Mouse (Mus musculus) left cerebral cortex, postnatal 4 days (tissue): ENCODE data around the gene Runx1. TPM values are rescaled to one million over a fixed set of nuclear protein-coding genes. Genes with fewer than 3 reads are reported as not detected.

Experiments used
- DNase-seq: peaks from one replicate; pipeline ENCODE4 v3.0.0-alpha.2; 2022
- intact Hi-C: fragments of 180-260 bp; cut with DNase I; formaldehyde crosslinking; loops from one replicate; pipeline ENCODE4 v1.15.1; 2025
- total RNA-seq, 2 experiments: library from RNA; stranded (reverse); gene quantifications; 2 replicates each; pipeline ENCODE4 v1.2.3; 2021

Runx1 gene
- total RNA-seq, 2 experiments from 2014 or later, result 1.2 to 1.8 TPM

DNA sequence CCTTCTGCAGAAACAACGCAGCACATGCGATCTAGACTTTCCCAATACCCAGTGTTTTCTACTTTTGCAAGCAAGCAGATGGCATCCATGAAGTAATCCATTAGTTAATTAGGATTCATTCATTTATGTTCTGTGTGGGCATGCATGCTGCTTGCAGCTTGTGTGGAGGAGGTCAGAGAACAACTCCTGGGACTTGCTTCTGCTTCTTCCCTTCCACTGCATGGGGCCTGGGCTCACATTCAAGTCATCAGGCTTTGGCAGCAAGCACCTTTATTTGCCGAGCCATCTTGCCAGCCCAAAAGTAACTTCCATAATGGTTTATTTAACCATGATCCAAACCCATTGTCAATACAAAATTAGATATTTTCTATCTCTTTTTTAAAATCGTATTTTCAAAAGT, 118.2 kb downstream of the Runx1 start:
- DNase-seq, result no peak
- intact Hi-C loops, result loop anchor here (10.0 kb wide), 1 partner anchor 117 kb away; the partner anchor contains the start of gene Runx1

GRCm38 (mm10) chr16:92707146-92707545, 118.8 kb downstream of the Runx1 start:
- intact Hi-C loops, result loop anchor here (10.0 kb wide), 1 partner anchor 118 kb away; the partner anchor contains the start of gene Runx1
- no peak for DNase-seq

GRCm38 (mm10) chr16:92705564-92706458, 120.1 kb downstream of the Runx1 start:
- DNase-seq, result no peak
- intact Hi-C loops, result loop anchor here (10.0 kb wide), 1 partner anchor 119 kb away; the partner anchor contains the start of gene Runx1

DNA sequence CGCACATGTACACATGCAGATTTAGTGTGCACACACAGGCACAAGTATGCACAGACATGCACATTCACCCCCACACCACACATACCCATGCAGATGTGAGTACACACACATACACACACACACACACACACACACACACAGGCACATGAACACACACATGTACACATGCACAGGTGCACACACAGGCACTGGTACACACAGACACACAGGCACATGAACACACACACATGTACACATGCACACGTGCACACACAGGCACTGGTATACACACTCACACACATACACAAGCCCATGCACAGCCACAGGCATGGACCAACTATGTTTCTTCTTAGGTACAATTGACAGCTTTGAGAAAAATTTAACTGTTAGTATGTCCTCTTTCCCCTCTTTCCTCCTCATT, 122.1 kb downstream of the Runx1 start:
- no peak for DNase-seq
- intact Hi-C loops, result loop anchor here (10.0 kb wide), 1 partner anchor 121 kb away; the partner anchor contains the start of gene Runx1

DNA sequence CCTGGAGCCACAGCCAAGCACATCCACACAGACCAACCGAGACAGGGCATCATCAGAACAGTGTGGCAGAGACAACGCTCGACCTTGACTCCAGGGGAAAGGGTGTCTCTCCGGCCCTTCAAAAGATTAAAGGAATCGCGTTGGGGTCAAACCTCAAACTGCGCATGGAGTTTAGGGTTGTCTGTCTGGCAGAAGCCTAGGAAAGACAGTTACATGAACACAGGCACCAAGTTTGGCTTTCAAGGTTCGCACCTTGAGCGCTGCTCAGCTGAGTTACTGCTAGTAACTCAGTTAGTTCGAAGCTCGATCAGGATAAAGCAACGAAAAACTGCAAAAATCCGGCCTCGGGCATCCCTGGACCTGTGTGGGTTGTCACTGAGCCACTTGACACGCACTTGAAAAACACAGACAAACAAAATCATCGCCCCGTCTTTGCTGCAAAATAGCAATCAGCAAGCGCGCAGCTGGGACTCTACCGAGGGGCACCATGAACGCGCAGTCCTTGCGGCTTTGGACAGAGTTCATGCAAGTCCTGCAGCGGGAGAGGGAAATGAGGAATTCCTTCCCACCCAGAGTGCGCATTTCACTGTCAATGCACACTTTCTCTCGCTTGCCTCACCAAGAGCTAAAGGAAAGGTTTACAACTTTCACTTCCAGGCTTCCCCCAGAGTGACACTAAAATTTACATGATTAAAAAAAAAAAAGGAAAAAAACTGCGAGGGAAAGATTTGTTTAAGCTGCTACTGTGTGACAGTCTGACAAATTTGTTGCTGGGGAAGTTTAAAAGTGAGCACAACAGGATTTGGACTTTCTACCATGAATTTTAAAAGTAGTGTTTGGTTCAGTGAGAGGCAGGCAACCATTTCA, 126.2 kb downstream of the Runx1 start:
- DNase-seq, result no peak
- intact Hi-C loops, result loop anchor here (5.0 to 10.0 kb wide), 2 partner anchors 125 to 593 kb away; partner anchors contain the start of gene Runx1

GRCm38 (mm10) chr16:92698612-92698998, 127.3 kb downstream of the Runx1 start:
- DNase-seq, result peak; percentile 89
- intact Hi-C loops, result loop anchor here (1.0 to 5.0 kb wide), 2 partner anchors 594 to 756 kb away; no protein-coding TSS in a partner anchor

- intact Hi-C loops, result loop anchor here (1.0 to 5.0 kb wide), 2 partner anchors 594 to 756 kb away; no protein-coding TSS in a partner anchor
- DNase-seq, result peak; percentile 27
These were observed 128.0 kb downstream of the Runx1 start for GRCm38 (mm10) chr16:92697737-92698611.

- DNase-seq, result peak; percentile 53
- intact Hi-C loops, result loop anchor here (5.0 kb wide), 1 partner anchor 595 kb away; no protein-coding TSS in a partner anchor
These were observed 128.7 kb downstream of the Runx1 start for GRCm38 (mm10) chr16:92697227-92697736.

- intact Hi-C loops, result loop anchor here (5.0 kb wide), 1 partner anchor 596 kb away; no protein-coding TSS in a partner anchor
- DNase-seq, result no peak
These were observed 129.4 kb downstream of the Runx1 start for GRCm38 (mm10) chr16:92696411-92697015.

GRCm38 (mm10) chr16:92695981-92696380, 130.0 kb downstream of the Runx1 start:
- intact Hi-C loops, result loop anchor here (5.0 kb wide), 1 partner anchor 596 kb away; no protein-coding TSS in a partner anchor
- no peak for DNase-seq

- intact Hi-C loops, result loop anchor here (5.0 kb wide), 1 partner anchor 597 kb away; no protein-coding TSS in a partner anchor
- DNase-seq, result no peak
These were observed 130.6 kb downstream of the Runx1 start for GRCm38 (mm10) chr16:92695200-92695921.

GRCm38 (mm10) chr16:92694496-92695106, 131.3 kb downstream of the Runx1 start:
- no peak for DNase-seq
- intact Hi-C loops, result loop anchor here (5.0 kb wide), 2 partner anchors 127 to 598 kb away; no protein-coding TSS in a partner anchor

GRCm38 (mm10) chr16:92690759-92691158, 135.2 kb downstream of the Runx1 start:
- intact Hi-C loops, result loop anchor here (5.0 kb wide), 1 partner anchor 123 kb away; no protein-coding TSS in a partner anchor
- DNase-seq, result no peak

DNA sequence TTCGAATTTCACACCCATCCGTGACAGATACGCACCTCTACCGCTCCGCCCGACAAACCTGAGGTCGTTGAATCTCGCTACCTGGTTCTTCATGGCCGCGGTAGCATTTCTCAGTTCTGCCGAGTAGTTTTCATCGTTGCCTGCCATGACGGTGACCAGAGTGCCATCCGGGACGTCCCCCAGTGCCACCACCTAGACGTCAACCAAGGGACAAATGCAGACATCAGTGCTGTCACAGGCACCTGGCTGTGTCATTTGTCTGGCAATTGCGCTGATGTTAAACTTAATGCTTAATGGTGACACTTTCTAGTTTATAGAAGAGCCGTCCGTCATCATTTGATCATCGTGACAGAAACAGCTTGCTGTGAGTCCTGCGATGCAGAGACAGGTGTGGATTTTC, 137.0 kb downstream of the Runx1 start:
- intact Hi-C loops, result no loop called here
- DNase-seq, result no peak

DNA sequence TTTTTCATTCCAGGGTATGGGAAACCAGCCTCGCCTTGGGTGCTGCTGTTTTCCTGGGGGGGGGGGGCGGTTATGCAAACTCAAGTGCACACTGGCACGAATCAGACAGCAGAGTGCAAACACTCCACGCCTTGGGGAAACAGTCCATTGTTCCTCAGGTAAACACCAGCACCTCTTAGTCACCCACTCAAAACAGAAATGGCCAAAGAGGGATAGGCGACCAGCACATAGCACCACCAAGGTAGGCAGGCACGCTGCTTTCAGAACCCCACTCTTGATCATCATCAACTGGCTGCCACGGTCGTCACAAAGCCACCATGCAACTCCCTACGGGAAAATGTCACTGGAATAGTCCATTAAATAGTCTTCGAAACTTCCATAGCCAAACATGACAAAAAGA, 139.0 kb downstream of the Runx1 start:
- no peak for DNase-seq
- intact Hi-C loops, result no loop called here

DNA sequence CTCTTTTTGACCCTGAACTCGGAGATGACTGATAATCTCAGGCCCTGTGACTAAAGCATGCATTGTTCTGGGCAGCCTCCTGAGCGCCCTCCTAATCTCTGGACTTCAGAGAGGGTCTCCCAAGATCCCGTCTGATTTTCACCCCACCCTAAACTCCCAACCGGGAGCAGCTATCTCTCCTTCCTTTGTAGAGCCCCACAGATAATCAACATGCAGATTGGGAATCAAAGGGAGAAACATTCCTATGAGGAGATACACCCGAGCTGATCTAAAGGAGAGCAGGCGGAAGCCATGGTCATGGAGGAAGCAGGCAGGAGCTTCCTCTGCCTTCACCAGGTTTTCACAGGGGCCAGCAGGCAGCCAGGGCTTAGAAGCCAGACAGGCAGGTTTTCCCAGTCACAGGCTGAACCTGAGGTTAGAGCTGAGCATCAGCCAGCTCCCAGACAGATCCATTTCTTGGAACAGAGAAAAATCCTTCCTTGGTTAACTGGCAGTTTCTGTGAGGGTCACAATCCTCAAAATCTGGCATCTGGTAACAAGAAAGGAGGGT, 140.1 kb downstream of the Runx1 start:
- intact Hi-C loops, result no loop called here
- no peak for DNase-seq

DNA sequence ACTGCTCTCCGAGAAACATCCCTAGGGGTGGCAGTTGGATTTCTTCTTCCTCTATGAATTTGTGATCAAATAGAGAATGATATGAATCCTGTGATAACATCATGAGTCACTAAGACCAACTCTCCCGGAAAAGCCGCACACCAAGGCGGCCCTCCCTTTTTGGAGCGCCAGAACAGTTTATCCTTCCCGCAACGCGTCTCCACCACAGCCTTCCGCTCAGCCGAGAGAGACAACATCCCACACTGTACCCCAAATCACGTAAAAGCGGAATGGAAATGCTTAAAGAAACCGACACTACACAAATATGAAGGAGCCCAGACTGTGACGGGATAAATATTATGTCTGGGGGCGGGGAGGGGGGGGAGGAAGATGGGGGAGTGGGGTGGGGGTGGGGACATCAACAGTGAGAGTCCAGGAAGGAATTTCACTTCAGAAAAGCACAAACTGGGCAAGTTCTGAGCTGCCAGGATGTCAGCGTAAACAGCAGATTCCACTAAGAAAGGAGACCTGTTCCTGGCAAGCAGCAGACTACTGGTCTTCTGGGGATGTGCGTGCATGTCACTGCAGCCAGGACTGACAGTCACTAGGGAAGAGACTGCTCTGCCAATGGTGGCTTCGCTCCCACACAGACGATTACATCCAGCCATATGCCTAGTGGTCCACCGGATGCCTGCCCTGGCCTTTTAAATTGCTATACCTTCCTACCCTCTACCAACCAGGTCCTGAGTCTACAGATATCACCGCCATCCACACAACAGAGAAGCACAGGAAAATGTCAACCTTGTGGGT, 141.3 kb downstream of the Runx1 start:
- intact Hi-C loops, result no loop called here
- DNase-seq, result peak; percentile 18
